Mouse (Mus musculus): ENCODE data around the gene Spata32. TPM values are rescaled to one million over a fixed set of nuclear protein-coding genes. Genes with fewer than 3 reads are reported as not detected.

Spata32 gene
- total and polyA plus RNA-seq, 3 experiments: not detected

DNA sequence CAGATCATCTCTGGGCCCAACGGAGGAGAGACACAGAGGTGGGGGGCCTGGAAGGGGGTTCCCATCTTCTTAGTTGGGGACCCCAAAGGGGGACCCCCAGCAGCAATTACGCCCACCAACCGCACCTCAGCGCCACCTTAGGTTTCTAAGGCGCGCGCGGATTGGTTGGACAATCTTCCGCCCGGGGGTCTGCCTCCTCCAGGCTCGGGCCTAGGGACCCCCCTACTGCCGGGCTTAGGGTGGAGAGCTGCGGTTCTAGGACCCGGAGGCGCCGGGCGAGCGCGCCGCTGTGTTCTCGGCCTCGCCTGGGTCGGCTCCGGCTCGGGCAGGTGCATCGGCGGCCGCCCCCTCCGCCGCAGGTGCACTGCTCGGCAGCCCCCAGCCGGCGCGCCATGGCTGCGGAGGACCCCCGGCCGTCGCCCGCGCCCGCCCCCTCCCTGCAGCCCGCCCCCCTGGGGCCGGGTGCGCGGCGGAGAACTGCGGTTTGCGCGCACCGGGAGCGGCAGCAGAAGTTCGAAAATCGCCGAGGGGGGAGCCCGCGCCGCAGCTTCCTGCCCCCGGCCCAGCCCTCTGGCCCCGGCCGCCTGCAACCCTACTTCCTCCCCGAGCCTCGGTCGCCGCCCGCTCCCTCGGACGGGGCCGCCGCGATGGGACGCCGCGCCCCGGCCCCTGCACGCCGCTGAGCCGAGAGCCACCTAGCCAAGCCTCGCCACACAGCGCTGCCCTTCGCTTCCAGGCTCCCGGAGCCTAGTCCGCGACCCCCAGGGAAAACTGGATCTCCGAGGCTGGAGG is 47.5 kb downstream of the Spata32 start, which contains the start of gene Fmnl1:
Fmnl1 (plus strand) TSS at position 614 of the 792 bp plus-strand sequence.
- H3K4me3 ChIP-seq (replicated peaks in 1 of 3; ENCODE audit: low read depth in 2 of 3, low read length in 2 of 3, poor library complexity in 1 of 3): peak within 1 kb of the TSS; percentile 69 to 79 (median 78)
- in situ Hi-C loops (cut with MboI; ENCODE audit: low pct_ligation_motif_present, low pct_unique_long_range_greater_than_20kb, low sequenced_read_pairs): loop anchor here (5.0 to 25.0 kb wide), 3 partner anchors 102 to 392 kb away; no protein-coding TSS in a partner anchor
- H3K36me3 ChIP-seq (replicated peaks in 1 of 2; ENCODE audit: control insufficient read depth in 1 of 2, insufficient read depth in 1 of 2, low read length in 1 of 2): no peaks in the 10 kb centered on the region
- peak within 1 kb of the TSS; percentile 99 for H3K27ac ChIP-seq (ENCODE audit: insufficient read depth, low read depth)
- peak within 1 kb of the TSS; percentile 58 for H3K9ac ChIP-seq (ENCODE audit: insufficient read depth, low read depth)
- dilution Hi-C loops (cut with MboI; ENCODE audit: extremely low pct_ligation_motif_present, extremely low pct_unique_long_range_greater_than_20kb, low sequenced_read_pairs): no loop called here
- peaks cover 32% of the 10 kb centered on the region for H3K79me2 ChIP-seq (replicated peaks; ENCODE audit: control insufficient read depth, extremely low read depth, insufficient read depth, poor library complexity, severe bottlenecking)
- no peak for TF ChIP-seq ZNF384 (IDR thresholded peaks at IDR 0.05; ENCODE audit: low read depth, low read length)
- TF ChIP-seq NELFE (IDR thresholded peaks at IDR 0.05; ENCODE audit: low read depth, low read length): no peak
- no peak for TF ChIP-seq MXI1 (IDR thresholded peaks at IDR 0.05; ENCODE audit: low read depth, low read length)
- no peak for TF ChIP-seq TBP (conservative IDR thresholded peaks at IDR 0.05; ENCODE audit: low read depth, low read length)
- peak; percentile 12; the same call in 1 of the 2 replicates for TF ChIP-seq NRF1 (IDR thresholded peaks at IDR 0.05; ENCODE audit: low read depth, low read length)
- TF ChIP-seq RAD21 (IDR thresholded peaks at IDR 0.05; ENCODE audit: low read depth, low read length): peak; percentile 4
- TF ChIP-seq MAX (IDR thresholded peaks at IDR 0.05; ENCODE audit: low read length): no peak
- TF ChIP-seq MEF2A (IDR thresholded peaks at IDR 0.05; ENCODE audit: borderline replicate concordance, low read depth, low read length): peak; percentile 68
- no peak for TF ChIP-seq USF1 (IDR thresholded peaks at IDR 0.05; ENCODE audit: low read depth, low read length)
- TF ChIP-seq EP300 (IDR thresholded peaks at IDR 0.05; ENCODE audit: low read length): peak; percentile 35; the same call in 1 of the 2 replicates
- TF ChIP-seq POLR2AphosphoS2 (IDR thresholded peaks at IDR 0.05; ENCODE audit: low read depth, low read length): no peak
- TF ChIP-seq CTCF (conservative IDR thresholded peaks at IDR 0.05 in 1 of 2, IDR thresholded peaks at IDR 0.05 in 1 of 2; ENCODE audit: low read depth in 2 of 2, low read length in 2 of 2): peak in 1 of 2 experiments; percentile 19; a peak in 1 of 4 replicates
- peak; percentile 37 for TF ChIP-seq SIN3A (IDR thresholded peaks at IDR 0.05; ENCODE audit: low read length)
- TF ChIP-seq TCF12 (IDR thresholded peaks at IDR 0.05; ENCODE audit: low read depth, low read length): peak; percentile 66; the same call in 1 of the 2 replicates
- TF ChIP-seq MAFK (IDR thresholded peaks at IDR 0.05; ENCODE audit: insufficient replicate concordance, low read length): no peak
- no peak for TF ChIP-seq JUND (conservative IDR thresholded peaks at IDR 0.05; ENCODE audit: low read depth, low read length)
- TF ChIP-seq KAT2A (IDR thresholded peaks at IDR 0.05; ENCODE audit: insufficient replicate concordance, low read length): no peak
- TF ChIP-seq CHD1 (IDR thresholded peaks at IDR 0.05; ENCODE audit: low read depth, low read length): no peak
- TF ChIP-seq MAZ (IDR thresholded peaks at IDR 0.05; ENCODE audit: low read depth, low read length): no peak
- TF ChIP-seq ZC3H11A (IDR thresholded peaks at IDR 0.05; ENCODE audit: low read depth, low read length): no peak
- TF ChIP-seq SMC3 (IDR thresholded peaks at IDR 0.05; ENCODE audit: low read depth, low read length): peak; percentile 18; the same call in 1 of the 2 replicates
- TF ChIP-seq IRF4 (IDR thresholded peaks at IDR 0.05; ENCODE audit: low read depth, low read length): peak; percentile 72
- peak; percentile 98 for TF ChIP-seq UBTF (IDR thresholded peaks at IDR 0.05; ENCODE audit: low read depth, low read length)
- TF ChIP-seq ZKSCAN1 (IDR thresholded peaks at IDR 0.05; ENCODE audit: borderline replicate concordance, low read depth, low read length): no peak
- no peak for TF ChIP-seq BHLHE40 (IDR thresholded peaks at IDR 0.05; ENCODE audit: low read depth, low read length)
- peak; percentile 58 for TF ChIP-seq ELF1 (IDR thresholded peaks at IDR 0.05; ENCODE audit: low read depth, low read length)
- TF ChIP-seq HCFC1 (IDR thresholded peaks at IDR 0.05; ENCODE audit: low read depth, low read length): peak; percentile 5; the same call in 1 of the 2 replicates
- H3K4me1 ChIP-seq (ENCODE audit: control insufficient read depth in 1 of 2, insufficient read depth in 2 of 2): peaks cover 11 to 62% of the 10 kb centered on the region in 2 experiments
- H3K27me3 ChIP-seq (replicated peaks): no peaks in the 10 kb centered on the region
- peak within 1 kb of the TSS; percentile 93 for H3K4me2 ChIP-seq (ENCODE audit: insufficient read depth, low read depth, poor library complexity, severe bottlenecking)
- H3K9me3 ChIP-seq (replicated peaks; ENCODE audit: low read length): peaks cover 8% of the 10 kb centered on the region
- peak; percentile 41 for DNase-seq (ENCODE audit: extremely low read depth)

All from CH12.LX (cell line).